Mouse (Mus musculus): ENCODE measurements around the gene Cd248.

DNA sequence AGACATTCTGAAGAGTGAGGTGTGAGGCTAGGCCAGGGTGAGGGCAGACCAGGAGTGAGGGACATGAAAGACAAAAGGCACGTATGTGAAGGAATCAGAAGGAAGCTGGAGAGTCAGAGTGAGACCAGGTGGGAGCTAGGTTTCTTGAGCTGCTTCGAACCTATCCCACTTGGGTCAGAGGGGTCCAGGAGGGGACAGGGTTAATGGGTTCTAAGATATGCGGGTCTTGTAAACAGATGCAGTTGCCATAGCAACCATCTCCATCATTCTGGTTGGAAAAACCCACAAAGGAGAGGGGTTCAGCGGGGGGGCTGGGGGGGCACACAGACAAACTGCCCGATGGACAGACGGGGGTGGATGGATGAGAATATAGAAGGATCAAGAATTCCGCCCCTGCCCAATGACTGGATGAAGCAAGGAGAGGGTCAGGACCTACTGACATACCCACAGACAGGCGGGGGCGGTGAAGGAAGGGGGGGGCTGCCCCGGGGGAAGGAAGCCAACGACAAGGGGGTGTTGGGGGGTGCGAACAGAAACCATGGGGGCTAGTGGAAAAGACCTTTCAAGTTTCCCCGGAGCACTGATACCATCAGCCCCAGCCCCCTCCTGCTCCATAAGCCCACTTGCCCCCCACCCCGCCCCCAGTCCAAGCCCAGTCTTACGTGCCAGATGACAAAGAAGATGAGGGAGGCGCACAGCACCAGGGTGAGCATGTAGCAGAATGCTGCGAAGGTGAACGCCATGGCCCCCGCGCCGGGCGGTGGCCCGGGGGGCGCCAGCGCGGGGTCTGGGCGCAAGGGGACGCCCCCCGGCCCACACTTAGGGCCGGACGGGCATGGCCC, 29.9 kb downstream of the Cd248 start:
- TF ChIP-seq CTCF (IDR thresholded peaks at IDR 0.05) (no peak), POLR2A (IDR thresholded peaks at IDR 0.05; ENCODE audit: insufficient read depth, low read depth, low read length) (no peak)

Data from heart, adult 2 months (tissue).